ENCODE assay signal across 18 mouse cellular contexts in the genomic region with DNA sequence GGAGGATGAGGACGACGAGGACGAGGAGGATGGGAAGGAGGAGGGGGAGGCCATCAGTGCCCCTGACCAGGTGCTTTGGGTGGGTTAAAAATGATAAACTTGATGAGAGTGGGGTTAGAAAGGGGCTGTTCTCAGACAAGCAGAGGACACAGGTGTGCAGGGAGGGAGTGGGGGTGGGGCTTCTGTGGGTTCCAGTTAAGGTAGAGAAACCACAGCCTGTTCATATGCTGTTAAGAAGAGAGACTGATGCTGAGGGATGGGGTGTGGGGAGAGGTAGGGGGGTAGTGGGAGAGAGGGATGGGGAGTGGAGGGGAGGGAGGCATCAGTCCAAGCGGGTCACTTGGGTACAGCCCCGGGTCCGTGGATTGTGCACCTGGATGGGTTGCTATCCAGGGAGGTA.
DNase-seq lines count a peak whose midpoint lies in the region; ATAC-seq and TF ChIP-seq lines count a peak whose summit lies in the region.
"Had no signal": no experiment of that assay in that cellular context is flagged by ENCODE, and none has a peak within 500 bp of the region (broad histone marks: within the 10 kb centered on the region; RNA-seq: fewer than 3 reads in every experiment).

No protein-coding gene starts in this region.

- no peaks in the 10 kb centered on the region for H3K9me3 ChIP-seq in midbrain, embryonic 10.5 days (replicated peaks)
- H3K9me3 ChIP-seq in midbrain, postnatal 0 days (ENCODE audit: low read length), result no peaks in the 10 kb centered on the region
- no peaks in the 10 kb centered on the region for H3K9me3 ChIP-seq in stomach, postnatal 0 days (ENCODE audit: control insufficient read depth, low read length)
- H3K9me3 ChIP-seq: embryonic facial prominence, embryonic 13.5 days; forebrain, embryonic 12.5 days; heart, embryonic 12.5 days; hindbrain, embryonic 12.5 days had no signal

- no peak for ATAC-seq in midbrain, postnatal 0 days (ENCODE audit: low FRiP score)
- peak; percentile 26; the same call in 1 of the 2 replicates for ATAC-seq in stomach, postnatal 0 days (ENCODE audit: low FRiP score, low TSS enrichment)
- ATAC-seq: forebrain, embryonic 16.5 days had no signal

- no peak overlapping the region for H3K4me2 ChIP-seq in midbrain, postnatal 0 days (ENCODE audit: low read depth, low read length, poor library complexity, severe bottlenecking)
- H3K4me2 ChIP-seq in stomach, postnatal 0 days (replicated peaks; ENCODE audit: low read depth), result no peak overlapping the region
- H3K4me2 ChIP-seq: embryonic facial prominence, embryonic 13.5 days; forebrain, embryonic 12.5 days; heart, embryonic 12.5 days; hindbrain, embryonic 12.5 days had no signal

- H3K27ac ChIP-seq in midbrain, embryonic 10.5 days (replicated peaks), result peak overlapping the region; percentile 19
- no peak overlapping the region for H3K27ac ChIP-seq in midbrain, postnatal 0 days (ENCODE audit: low read depth, low read length)
- H3K27ac ChIP-seq in stomach, postnatal 0 days (replicated peaks), result no peak overlapping the region
- H3K27ac ChIP-seq: embryonic facial prominence, embryonic 13.5 days; forebrain, embryonic 12.5 days; hindbrain, embryonic 12.5 days had no signal

- peaks cover 17% of the 10 kb centered on the region for H3K4me1 ChIP-seq in midbrain, embryonic 10.5 days
- H3K4me1 ChIP-seq in midbrain, postnatal 0 days (ENCODE audit: insufficient read depth, low read length), result no peaks in the 10 kb centered on the region
- no peaks in the 10 kb centered on the region for H3K4me1 ChIP-seq in stomach, postnatal 0 days (replicated peaks; ENCODE audit: control insufficient read depth, insufficient read depth)
- H3K4me1 ChIP-seq: embryonic facial prominence, embryonic 13.5 days; heart, embryonic 12.5 days; hindbrain, embryonic 12.5 days had no signal

- TF ChIP-seq EP300 in stomach, postnatal 0 days (optimal IDR thresholded peaks at IDR 0.05), result no peak

- TF ChIP-seq CTCF in midbrain, postnatal 0 days (IDR thresholded peaks at IDR 0.05), result no peak
- no peak for TF ChIP-seq CTCF in stomach, postnatal 0 days (IDR thresholded peaks at IDR 0.05; ENCODE audit: low read depth)

- 78% methylated on average over 6 of the region's 6 CpGs for WGBS in midbrain, embryonic 10.5 days
- WGBS in midbrain, postnatal 0 days, result 74% methylated on average over 6 of the region's 6 CpGs
- WGBS in stomach, postnatal 0 days, result 55% methylated on average over 6 of the region's 6 CpGs

- peaks cover 11% of the 10 kb centered on the region; the same call in 1 of the 2 replicates for H3K27me3 ChIP-seq in midbrain, embryonic 10.5 days (ENCODE audit: low read depth, poor library complexity, severe bottlenecking)
- no peaks in the 10 kb centered on the region; the same call in 1 of the 2 replicates for H3K27me3 ChIP-seq in midbrain, postnatal 0 days (ENCODE audit: insufficient read depth, low read length)
- H3K27me3 ChIP-seq in stomach, postnatal 0 days (ENCODE audit: control insufficient read depth, insufficient read depth, low read length), result no peaks in the 10 kb centered on the region

- no peak for DNase-seq in midbrain, embryonic 10.5 days (ENCODE audit: low spot score)
- no peak for DNase-seq in midbrain, postnatal 0 days (ENCODE audit: low spot score)
- DNase-seq in stomach, postnatal 0 days (ENCODE audit: low spot score), result no peak
- DNase-seq in thymus, postnatal 0 days (ENCODE audit: low spot score), result peak; percentile 38
- DNase-seq in thymus, postnatal 4 days, result peak; percentile 59
- DNase-seq in left cerebral cortex, adult 18-20 months (ENCODE audit: low spot score in 2 of 2), result no peak
- DNase-seq: adrenal gland, adult 2 months; adrenal gland, postnatal 25 days; cerebellum, adult 18-20 months; cerebellum, adult 9-11 months; cerebellum, postnatal 36 days; gastrocnemius, postnatal 14 days; heart, postnatal 36 days had no signal

- no peak overlapping the region for H3K4me3 ChIP-seq in midbrain, embryonic 10.5 days
- no peak overlapping the region for H3K4me3 ChIP-seq in midbrain, postnatal 0 days (ENCODE audit: low read depth, low read length)
- H3K4me3 ChIP-seq in stomach, postnatal 0 days (ENCODE audit: low read depth, low read length), result no peak overlapping the region
- H3K4me3 ChIP-seq: embryonic facial prominence, embryonic 13.5 days; forebrain, embryonic 12.5 days; heart, embryonic 12.5 days; hindbrain, embryonic 12.5 days had no signal

- H3K36me3 ChIP-seq in midbrain, embryonic 10.5 days, result no peaks in the 10 kb centered on the region
- H3K36me3 ChIP-seq in midbrain, postnatal 0 days (ENCODE audit: insufficient read depth, low read length), result no peaks in the 10 kb centered on the region
- H3K36me3 ChIP-seq in stomach, postnatal 0 days (ENCODE audit: control insufficient read depth, insufficient read depth, low read length), result no peaks in the 10 kb centered on the region
- H3K36me3 ChIP-seq: embryonic facial prominence, embryonic 13.5 days; forebrain, embryonic 12.5 days; heart, embryonic 12.5 days; hindbrain, embryonic 12.5 days had no signal

- no peak overlapping the region for H3K9ac ChIP-seq in midbrain, postnatal 0 days (replicated peaks; ENCODE audit: low read length, poor library complexity, severe bottlenecking)
- H3K9ac ChIP-seq in stomach, postnatal 0 days (ENCODE audit: low read length), result no peak overlapping the region
- H3K9ac ChIP-seq: embryonic facial prominence, embryonic 13.5 days; forebrain, embryonic 12.5 days; heart, embryonic 12.5 days; hindbrain, embryonic 12.5 days had no signal

Comparison
In these comparisons a context has a peak if more than half of its experiments do, and no peak if none do; other contexts are left out.
1. DNase-seq: peak in thymus, postnatal 0 days (single experiment) and thymus, postnatal 4 days (single experiment); none in midbrain, embryonic 10.5 days (single experiment), midbrain, postnatal 0 days (single experiment), stomach, postnatal 0 days (single experiment) and left cerebral cortex, adult 18-20 months (0 of 2).